Mouse (Mus musculus) embryo, embryonic 9.5 days (tissue): ENCODE results near the gene Scgn.

Source experiments
- DNase-seq: peaks from one replicate; pipeline ENCODE4 v3.0.0-alpha.2; 2017; ENCODE audit errors: extremely low spot score

Gene Scgn

DNA sequence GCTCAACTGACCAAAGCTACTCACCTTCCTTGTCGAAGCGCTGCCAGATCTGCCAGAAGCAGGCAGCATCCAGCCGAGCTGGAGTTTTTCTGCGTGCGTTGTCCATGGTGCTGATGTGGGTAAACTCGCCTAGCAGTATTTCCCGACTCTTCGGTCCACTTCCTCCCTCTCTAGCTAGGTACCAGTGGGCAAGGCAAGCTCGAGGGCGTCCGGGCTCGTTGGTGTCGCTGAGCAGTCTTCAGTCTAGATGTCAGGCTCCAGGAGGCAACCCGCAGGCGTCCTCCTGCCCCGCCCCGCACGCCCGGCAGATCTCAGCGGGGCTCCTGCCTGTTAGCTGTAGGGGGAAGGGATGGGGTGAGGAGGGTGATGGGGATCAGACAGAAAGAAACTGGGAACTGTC is at the start of gene Scgn:
Gene Scgn (minus strand): TSS at position 287 of the 400 bp plus-strand sequence.
- peak; percentile 81 for DNase-seq

- DNase-seq: no peak
These were observed 49.2 kb upstream of the Scgn start for GRCm38 (mm10) chr13:24040221-24040620.

- DNase-seq: no peak
These were observed 46.5 kb upstream of the Scgn start for GRCm38 (mm10) chr13:24037502-24037901.

DNA sequence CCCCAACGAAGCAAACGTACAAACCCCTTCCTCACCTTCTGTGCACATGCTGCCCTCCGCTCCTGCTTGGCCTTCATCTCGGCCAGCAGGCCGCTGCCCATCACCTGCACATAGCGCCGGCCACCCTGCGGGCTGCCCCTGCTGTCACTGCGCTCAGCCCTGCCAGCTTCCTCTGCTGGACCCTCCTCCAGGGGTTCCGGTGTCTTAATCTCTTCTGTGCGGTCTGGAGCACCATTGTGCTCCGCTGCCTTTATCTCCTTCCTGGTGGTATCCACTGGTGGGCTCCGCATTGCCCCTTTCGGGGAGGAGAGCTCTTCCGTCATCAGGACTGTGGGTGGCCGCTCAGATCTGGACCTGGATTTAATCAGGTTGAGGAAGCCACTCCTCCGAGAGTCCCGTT is 45.1 kb upstream of the Scgn start:
- DNase-seq: no peak

DNA sequence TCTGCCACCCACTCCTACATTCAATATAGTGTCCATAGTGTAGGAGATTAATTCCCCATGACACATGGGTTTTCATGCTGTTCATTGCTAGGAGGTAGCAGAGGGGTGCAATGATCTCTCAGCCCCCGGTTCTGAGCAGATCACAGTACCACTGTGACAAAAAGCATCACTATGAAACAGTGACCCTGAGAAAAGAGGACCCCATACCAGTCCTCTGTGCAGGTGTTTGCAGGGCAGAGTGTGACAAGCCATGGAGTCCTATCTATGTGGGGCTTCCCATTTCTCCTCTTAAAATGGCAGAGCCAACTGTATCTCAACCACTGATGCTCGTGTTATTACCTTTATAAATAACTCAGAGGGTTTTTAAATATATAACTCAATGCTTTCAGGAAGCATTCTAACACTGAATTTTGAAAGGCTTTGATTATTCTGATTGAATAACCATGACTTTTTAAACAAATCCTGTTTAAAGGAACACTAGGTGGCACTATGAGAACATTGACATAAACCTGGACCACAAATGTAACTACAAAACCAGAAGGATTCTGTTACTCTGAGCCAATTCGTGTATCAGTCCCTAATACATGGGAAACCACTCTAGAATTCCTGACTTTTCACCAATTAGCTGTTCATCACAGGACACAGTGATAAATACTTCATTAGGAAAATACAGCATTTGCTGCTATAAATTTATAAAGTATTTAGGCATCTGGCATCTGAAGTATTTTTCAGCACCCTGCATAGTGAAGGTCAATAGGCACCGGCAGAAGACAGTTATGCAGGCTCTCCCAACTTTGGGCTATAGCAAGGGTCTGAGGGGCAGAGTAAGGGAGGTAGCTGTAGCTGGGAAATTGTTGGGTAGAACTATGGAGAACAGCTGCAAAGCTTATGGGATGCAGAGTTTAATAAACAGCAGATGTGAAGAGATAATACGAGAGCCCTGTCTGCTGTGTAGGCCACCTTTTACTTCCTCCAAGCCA is 36.5 kb upstream of the Scgn start:
- DNase-seq: no peak

DNA sequence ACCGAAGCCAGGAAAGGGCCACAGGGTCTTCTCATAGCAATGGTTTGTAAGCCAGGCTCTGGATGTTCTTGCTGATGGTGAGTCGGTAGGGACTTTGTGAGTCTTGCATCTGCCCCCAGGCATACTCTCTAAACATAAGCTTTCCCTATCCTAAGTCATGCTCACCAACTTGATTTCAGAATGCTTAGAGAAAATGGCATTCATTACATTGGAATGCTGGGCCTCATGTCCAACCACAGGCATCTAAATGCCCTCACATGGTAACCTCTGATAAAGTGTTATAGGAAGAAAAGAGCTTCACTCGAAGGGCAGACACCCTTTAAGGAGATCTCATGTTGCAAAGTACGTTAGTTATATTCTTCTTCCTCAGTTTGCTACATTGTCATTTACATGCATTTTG is 27.5 kb upstream of the Scgn start:
- no peak for DNase-seq

DNA sequence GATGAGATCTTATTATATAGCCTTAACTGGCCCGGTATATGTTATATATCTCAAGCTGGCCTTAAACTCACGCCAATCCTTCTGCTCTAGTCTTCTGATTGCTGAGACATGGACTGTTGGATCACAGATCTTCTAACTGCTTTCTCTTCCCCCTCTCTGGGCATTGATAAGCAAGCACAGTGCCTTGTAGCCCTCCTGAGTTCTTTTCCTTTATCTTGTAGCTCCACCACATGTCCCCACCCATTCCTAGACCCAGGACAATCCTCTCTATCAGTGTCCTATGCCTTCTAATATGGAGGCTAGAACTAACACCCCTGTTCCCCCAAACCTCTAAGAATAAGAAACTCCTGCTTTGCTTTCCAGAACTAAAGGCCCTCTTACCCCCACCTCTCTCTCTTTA is 14.5 kb upstream of the Scgn start:
- no peak for DNase-seq

DNA sequence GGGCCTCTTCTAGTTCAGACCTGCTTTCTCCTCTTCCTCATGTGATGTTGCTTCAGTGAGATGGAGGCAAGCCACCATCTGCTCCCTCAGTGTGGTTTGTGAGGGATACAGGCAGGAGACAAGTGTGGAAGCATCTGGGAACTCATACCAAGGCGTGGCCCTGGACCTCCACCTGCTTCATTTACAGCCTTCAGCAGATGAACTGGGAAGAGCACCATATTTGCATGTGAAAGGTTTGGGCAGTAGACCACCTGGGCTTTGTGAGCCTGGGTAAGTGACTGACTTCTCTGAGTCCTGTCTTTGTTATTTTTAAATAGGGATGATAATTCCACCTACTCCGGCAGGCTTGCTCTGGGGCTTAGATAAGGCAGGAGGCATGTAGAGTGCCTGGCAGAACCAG is 10.8 kb upstream of the Scgn start:
- no peak for DNase-seq

GRCm38 (mm10) chr13:24001081-24001480 is 10.1 kb upstream of the Scgn start:
- no peak for DNase-seq

- no peak for DNase-seq
These were observed 7.8 kb upstream of the Scgn start for GRCm38 (mm10) chr13:23998826-23999225.

DNA sequence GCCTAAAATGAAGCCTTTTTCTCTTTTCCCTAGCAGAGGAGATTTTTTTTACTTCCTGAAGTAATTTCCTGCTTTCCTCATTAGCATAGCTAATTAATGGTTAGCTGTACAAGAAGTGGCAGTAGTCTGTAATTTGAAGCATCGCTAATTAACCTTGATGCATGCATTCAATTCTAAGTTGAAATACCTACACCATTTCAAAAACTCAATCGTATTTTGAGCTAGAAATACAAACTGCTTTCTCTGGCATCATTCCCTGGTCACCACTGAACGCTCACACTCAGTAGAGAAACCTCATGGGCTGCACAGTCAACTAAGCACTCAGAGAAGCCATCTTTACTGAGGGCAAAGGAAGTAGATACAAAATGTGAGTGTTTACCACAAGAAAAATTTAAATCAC is 3.7 kb upstream of the Scgn start:
- DNase-seq: no peak

- DNase-seq: no peak
These were observed 3.0 kb upstream of the Scgn start for GRCm38 (mm10) chr13:23994024-23994423.

DNA sequence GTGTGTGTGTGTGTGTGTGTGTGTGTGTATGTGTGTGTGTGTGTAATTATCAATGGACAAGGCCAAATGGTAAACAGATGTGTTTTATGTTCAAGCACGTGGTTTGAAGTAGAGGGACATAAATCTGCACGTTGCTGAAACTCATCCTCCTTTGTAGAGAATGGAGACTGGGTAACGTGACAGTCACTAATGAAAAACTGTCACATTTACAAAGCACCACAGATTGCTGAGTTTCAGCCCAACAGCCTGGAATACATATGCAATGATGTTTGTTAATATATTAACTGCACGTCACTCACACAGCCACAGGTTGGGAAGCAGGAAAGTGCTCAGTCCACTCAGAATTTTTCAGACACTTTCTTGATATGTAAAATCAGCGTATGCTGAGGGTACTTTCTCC is 563 bp downstream of the Scgn start:
- DNase-seq: no peak

DNA sequence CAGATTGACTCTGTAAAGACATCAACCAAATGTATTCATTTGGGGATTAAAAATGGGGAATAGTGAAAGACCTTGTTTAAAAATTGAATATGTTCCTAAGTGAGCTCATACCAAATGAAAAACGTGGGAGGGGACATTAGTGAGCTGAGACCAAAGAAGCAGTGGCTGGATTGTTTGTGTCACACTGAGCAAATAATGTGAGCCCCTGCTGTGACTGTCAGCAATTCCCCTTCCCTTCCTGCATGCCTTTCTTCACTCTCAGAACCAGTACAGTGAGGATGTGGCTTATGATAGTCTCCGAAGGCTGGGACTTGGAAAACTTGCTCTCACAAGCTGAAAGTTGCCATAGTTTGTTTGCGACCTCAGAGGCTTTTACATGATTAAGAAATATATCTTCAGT is 5.9 kb downstream of the Scgn start:
- no peak for DNase-seq

- no peak for DNase-seq
These were observed 18.7 kb downstream of the Scgn start for GRCm38 (mm10) chr13:23972271-23972670.

- no peak for DNase-seq
These were observed 19.1 kb downstream of the Scgn start for GRCm38 (mm10) chr13:23971870-23972269.

DNA sequence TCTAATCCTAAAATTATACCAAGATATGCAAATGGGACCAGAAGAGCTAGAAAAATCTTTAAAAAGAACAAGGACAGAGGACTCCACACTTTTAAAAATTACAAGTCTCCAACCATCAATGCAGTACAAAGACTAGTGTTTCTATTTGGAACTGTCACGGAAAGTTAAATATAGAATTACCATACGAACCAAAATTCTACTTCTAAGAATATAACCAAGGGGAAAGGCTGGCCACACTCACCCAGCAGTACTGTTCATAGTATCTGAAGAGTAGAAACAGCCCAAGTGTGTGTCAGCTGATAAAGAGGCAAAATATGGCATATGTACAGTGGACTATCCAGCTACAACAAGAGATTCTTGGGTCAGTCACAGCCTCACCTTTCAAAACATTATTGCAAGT is 26.1 kb downstream of the Scgn start:
- no peak for DNase-seq

DNA sequence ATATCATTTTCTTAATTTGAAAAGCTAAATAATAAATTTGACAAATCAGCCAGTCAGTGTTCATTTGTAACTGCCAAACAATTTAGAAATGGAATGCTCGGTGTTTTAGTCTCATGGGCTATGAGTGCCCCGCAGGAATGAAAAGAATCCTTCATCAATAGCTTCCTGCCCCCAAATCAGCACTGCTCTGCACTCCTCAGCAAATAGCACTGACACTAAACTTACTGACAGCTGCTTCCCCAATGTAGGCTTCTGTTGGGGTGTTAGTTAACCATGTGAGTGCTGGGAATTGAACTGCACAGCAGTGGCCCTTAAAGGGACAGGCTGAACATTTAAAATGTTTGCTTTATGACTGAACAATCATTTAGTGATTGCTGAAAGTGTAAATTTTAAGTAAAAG is 31.2 kb downstream of the Scgn start:
- DNase-seq: no peak

DNA sequence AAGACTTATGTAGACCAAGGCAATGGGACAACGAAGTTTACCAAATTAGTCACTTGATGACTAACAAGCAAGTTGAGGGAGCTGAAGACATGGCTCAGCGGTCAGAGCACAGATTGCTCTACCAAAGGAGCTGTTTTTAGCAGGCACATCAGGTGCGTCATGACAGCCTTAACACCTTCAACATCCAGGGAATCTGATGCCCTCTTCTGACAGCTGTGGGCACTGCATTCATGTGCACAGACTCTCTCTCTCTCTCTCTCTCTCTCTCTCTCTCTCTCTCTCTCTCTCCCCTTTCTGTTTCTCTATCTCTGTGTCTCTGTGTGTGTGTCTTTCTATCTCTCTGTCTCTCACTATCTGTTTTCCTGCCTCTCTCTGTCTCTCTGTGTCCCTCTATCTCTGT is 40.1 kb downstream of the Scgn start:
- no peak for DNase-seq

GRCm38 (mm10) chr13:23949484-23950246 is 41.3 kb downstream of the Scgn start:
- DNase-seq: no peak

DNA sequence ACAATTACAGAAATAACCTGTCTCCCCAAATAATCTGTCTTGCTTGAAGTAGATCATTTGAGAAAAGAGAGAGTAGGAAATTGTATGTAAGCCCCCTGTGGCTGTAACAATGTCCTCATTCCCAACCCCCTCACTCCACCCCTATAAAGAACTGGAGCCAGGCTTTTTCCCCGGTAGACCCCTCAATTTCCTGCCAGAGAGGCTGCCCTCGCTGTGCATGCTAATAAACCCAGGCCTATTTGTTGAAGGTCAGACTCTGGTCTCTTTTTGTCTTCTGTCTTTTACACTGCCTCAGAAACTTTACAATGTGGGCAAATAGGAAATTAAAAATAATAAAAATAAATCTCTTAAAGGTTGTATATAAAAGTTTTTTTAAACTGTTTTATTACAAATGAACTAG is 44.8 kb downstream of the Scgn start:
- no peak for DNase-seq

- no peak for DNase-seq
These were observed 48.2 kb downstream of the Scgn start for GRCm38 (mm10) chr13:23942861-23943260.

DNA sequence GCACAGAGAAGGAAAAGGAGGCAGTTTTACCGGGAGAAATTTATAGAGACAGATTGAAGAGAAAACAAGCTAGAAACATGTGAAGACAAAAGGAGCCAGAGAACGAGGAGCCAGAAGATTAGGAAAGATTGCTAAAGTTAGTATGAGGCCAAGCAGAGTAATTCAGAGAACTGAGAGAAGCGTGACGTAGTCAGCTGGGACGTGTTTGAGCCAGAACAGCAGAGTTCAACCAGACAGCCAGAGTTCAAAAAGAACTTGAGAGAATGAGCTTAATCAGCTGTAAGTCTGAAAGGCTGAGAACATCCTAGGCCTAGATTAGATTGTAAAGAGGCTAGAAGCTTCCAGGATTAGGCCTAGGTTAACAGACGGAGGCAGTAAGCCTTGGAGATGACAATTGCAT is 50.7 kb downstream of the Scgn start:
- no peak for DNase-seq
